Mouse (Mus musculus): ENCODE measurements around the gene Dctpp1. TPM values are rescaled to one million over a fixed set of nuclear protein-coding genes. Genes with fewer than 3 reads are reported as not detected.

The Dctpp1 gene
- polyA plus RNA-seq, 1 experiment from 2014 or later, result 159 TPM

GRCm38 (mm10) chr7:127243870-127244657, 16.4 kb downstream of the Dctpp1 start, which contains the start of gene Zfp771:
Gene Zfp771 (plus strand): TSS chr7:127244274.
- peak; percentile 97 for ATAC-seq (replicated peaks)
- H3K9me3 ChIP-seq, result no peaks in the 10 kb centered on the region
- under 1% methylated on average over 54 of the region's 56 CpGs for WGBS
- H3K27me3 ChIP-seq, result no peaks in the 10 kb centered on the region
- H3K4me2 ChIP-seq (replicated peaks), result peak within 1 kb of the TSS; percentile 81
- peaks cover 11% of the 10 kb centered on the region for H3K36me3 ChIP-seq
- H3K4me1 ChIP-seq, result peaks cover 29% of the 10 kb centered on the region
- H3K4me3 ChIP-seq, result peak within 1 kb of the TSS; percentile 85
- H3K9ac ChIP-seq (replicated peaks), result peak within 1 kb of the TSS; percentile 95
- H3K27ac ChIP-seq (replicated peaks), result peak within 1 kb of the TSS; percentile 91

- peak overlapping the region; percentile 95 for H3K9ac ChIP-seq (replicated peaks)
- peak overlapping the region; percentile 81 for H3K4me2 ChIP-seq (replicated peaks)
- peak overlapping the region; percentile 85 for H3K4me3 ChIP-seq
- no peaks in the 10 kb centered on the region for H3K9me3 ChIP-seq
- H3K27me3 ChIP-seq, result no peaks in the 10 kb centered on the region
- 36% methylated on average over 2 of the region's 2 CpGs for WGBS
- peak overlapping the region; percentile 91 for H3K27ac ChIP-seq (replicated peaks)
- H3K4me1 ChIP-seq, result peaks cover 29% of the 10 kb centered on the region
- H3K36me3 ChIP-seq, result peaks cover 17% of the 10 kb centered on the region
- ATAC-seq (replicated peaks), result no peak
These were observed 17.1 kb downstream of the Dctpp1 start for GRCm38 (mm10) chr7:127243361-127243867.

GRCm38 (mm10) chr7:127234777-127235176, 25.7 kb downstream of the Dctpp1 start:
- Histone ChIP-seq H3K9me3 (no peaks in the 10 kb centered on the region), H3K27me3 (no peaks in the 10 kb centered on the region), H3K27ac (replicated peaks) (no peak overlapping the region), H3K4me3 (peak overlapping the region; percentile 69), H3K36me3 (peaks cover 54% of the 10 kb centered on the region), H3K9ac (replicated peaks) (no peak overlapping the region), H3K4me2 (replicated peaks) (peak overlapping the region; percentile 62), H3K4me1 (peaks cover 41% of the 10 kb centered on the region)
- ATAC-seq (replicated peaks), result no peak
- WGBS, result 72% methylated on average over 2 of the region's 2 CpGs

GRCm38 (mm10) chr7:127233765-127234164, 26.7 kb downstream of the Dctpp1 start:
- ATAC-seq (replicated peaks), result no peak
- 4% methylated on average over 9 of the region's 9 CpGs for WGBS
- Histone ChIP-seq H3K9ac (replicated peaks) (peak overlapping the region; percentile 92), H3K4me1 (peaks cover 47% of the 10 kb centered on the region), H3K27ac (replicated peaks) (peak overlapping the region; percentile 100), H3K4me3 (peak overlapping the region; percentile 69), H3K9me3 (no peaks in the 10 kb centered on the region), H3K4me2 (replicated peaks) (peak overlapping the region; percentile 62), H3K27me3 (no peaks in the 10 kb centered on the region), H3K36me3 (peaks cover 46% of the 10 kb centered on the region)

GRCm38 (mm10) chr7:127233368-127233749, 27.1 kb downstream of the Dctpp1 start:
- ATAC-seq (replicated peaks), result no peak; the same call in 1 of the 2 replicates
- WGBS, result 0% methylated on average over 27 of the region's 27 CpGs

GRCm38 (mm10) chr7:127232622-127233367, 27.7 kb downstream of the Dctpp1 start, which contains the start of the genes Zfp553 and Sept1:
Gene Zfp553 (plus strand): TSS chr7:127233061.
Gene Sept1 (minus strand): TSS chr7:127233130.
- H3K4me1 ChIP-seq, result peaks cover 44% of the 10 kb centered on the region
- WGBS, result under 1% methylated on average over 63 of the region's 64 CpGs

More at GRCm38 (mm10) chr7:127233368-127233749, 27.1 kb downstream of the Dctpp1 start:
- Histone ChIP-seq H3K4me2 (replicated peaks) (peak overlapping the region; percentile 62), H3K27ac (replicated peaks) (peak overlapping the region; percentile 100), H3K4me1 (peaks cover 47% of the 10 kb centered on the region), H3K27me3 (no peaks in the 10 kb centered on the region), H3K9me3 (no peaks in the 10 kb centered on the region), H3K9ac (replicated peaks) (peak overlapping the region; percentile 92), H3K36me3 (peaks cover 42% of the 10 kb centered on the region), H3K4me3 (peak overlapping the region; percentile 69)

GRCm38 (mm10) chr7:127231826-127232621, 28.5 kb downstream of the Dctpp1 start:
- peaks cover 41% of the 10 kb centered on the region for H3K4me1 ChIP-seq
- no peaks in the 10 kb centered on the region for H3K27me3 ChIP-seq
- H3K36me3 ChIP-seq, result peaks cover 30% of the 10 kb centered on the region
- WGBS, result 2% methylated on average over 20 of the region's 20 CpGs
- peak overlapping the region; percentile 62 for H3K4me2 ChIP-seq (replicated peaks)
- H3K27ac ChIP-seq (replicated peaks), result peak overlapping the region; percentile 100
- H3K9ac ChIP-seq (replicated peaks), result peak overlapping the region; percentile 92
- no peak for ATAC-seq (replicated peaks)
- H3K9me3 ChIP-seq, result no peaks in the 10 kb centered on the region
- peak overlapping the region; percentile 69 for H3K4me3 ChIP-seq

More at GRCm38 (mm10) chr7:127232622-127233367, 27.7 kb downstream of the Dctpp1 start, which contains the start of the genes Zfp553 and Sept1:
- Histone ChIP-seq H3K27ac (replicated peaks) (peak within 1 kb of the TSS; percentile 100), H3K36me3 (peaks cover 37% of the 10 kb centered on the region), H3K9me3 (no peaks in the 10 kb centered on the region), H3K4me3 (peak within 1 kb of the TSS; percentile 69), H3K9ac (replicated peaks) (peak within 1 kb of the TSS; percentile 92), H3K4me2 (replicated peaks) (peak within 1 kb of the TSS; percentile 62), H3K27me3 (no peaks in the 10 kb centered on the region)
- ATAC-seq (replicated peaks), result peak; percentile 95

- peak overlapping the region; percentile 35; the same call in 1 of the 2 replicates for H3K27ac ChIP-seq (replicated peaks)
- WGBS, result 60% methylated on average over 3 of the region's 3 CpGs
- H3K4me1 ChIP-seq, result peaks cover 41% of the 10 kb centered on the region
These were observed 29.1 kb downstream of the Dctpp1 start for GRCm38 (mm10) chr7:127231376-127231775.

GRCm38 (mm10) chr7:127228615-127229303, 31.8 kb downstream of the Dctpp1 start:
- Histone ChIP-seq H3K9ac (replicated peaks) (no peak overlapping the region), H3K27ac (replicated peaks) (0 out of 2 replicates have a peak overlapping the region, but pooled peaks have one; percentile 16), H3K4me2 (replicated peaks) (no peak overlapping the region), H3K9me3 (no peaks in the 10 kb centered on the region), H3K4me1 (peaks cover 27% of the 10 kb centered on the region), H3K27me3 (no peaks in the 10 kb centered on the region), H3K36me3 (peaks cover 8% of the 10 kb centered on the region), H3K4me3 (no peak overlapping the region)
- ATAC-seq (replicated peaks), result no peak
- WGBS, result 65% methylated on average over 4 of the region's 4 CpGs

More at GRCm38 (mm10) chr7:127231376-127231775, 29.1 kb downstream of the Dctpp1 start:
- H3K36me3 ChIP-seq, result peaks cover 23% of the 10 kb centered on the region
- peak overlapping the region; percentile 69 for H3K4me3 ChIP-seq
- no peaks in the 10 kb centered on the region for H3K9me3 ChIP-seq
- ATAC-seq (replicated peaks), result no peak
- no peaks in the 10 kb centered on the region for H3K27me3 ChIP-seq
- peak overlapping the region; percentile 62 for H3K4me2 ChIP-seq (replicated peaks)
- peak overlapping the region; percentile 92 for H3K9ac ChIP-seq (replicated peaks)

- H3K9ac ChIP-seq (replicated peaks), result no peak overlapping the region
- H3K36me3 ChIP-seq, result peaks cover 2% of the 10 kb centered on the region
- no peaks in the 10 kb centered on the region for H3K9me3 ChIP-seq
- WGBS, result 88% methylated on average over 11 of the region's 11 CpGs
- H3K4me3 ChIP-seq, result no peak overlapping the region
- no peaks in the 10 kb centered on the region for H3K27me3 ChIP-seq
- no peak for ATAC-seq (replicated peaks)
- no peak overlapping the region for H3K4me2 ChIP-seq (replicated peaks)
- H3K27ac ChIP-seq (replicated peaks), result no peak overlapping the region
- peaks cover 12% of the 10 kb centered on the region for H3K4me1 ChIP-seq
These were observed 35.1 kb downstream of the Dctpp1 start for GRCm38 (mm10) chr7:127225147-127225995.

Measured in forebrain, embryonic 15.5 days (tissue).